ENCODE assay signal across 9 mouse cellular contexts in the genomic region with DNA sequence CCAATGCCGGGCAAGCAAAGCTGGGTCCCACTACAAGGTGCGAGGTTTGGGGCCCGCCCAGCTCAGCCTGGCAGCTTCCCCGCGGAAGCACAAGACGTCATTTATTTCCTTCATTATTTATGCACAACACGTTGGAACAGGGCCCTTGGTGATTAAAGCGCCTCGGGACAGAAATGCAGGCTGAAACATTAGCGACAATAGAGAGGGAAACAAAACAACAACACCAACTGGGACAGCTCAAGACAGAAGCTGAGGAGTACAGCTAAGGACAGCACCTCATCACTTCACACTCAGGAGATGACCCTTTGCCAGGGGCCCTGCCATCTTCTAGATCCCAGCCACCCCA.
DNase-seq lines count a peak whose midpoint lies in the region; ATAC-seq lines count a peak whose summit lies in the region.
"Had no signal": no experiment of that assay in that cellular context is flagged by ENCODE, and none has a peak within 500 bp of the region (broad histone marks: within the 10 kb centered on the region; RNA-seq: fewer than 3 reads in every experiment).

No protein-coding gene starts in this region.

- no peak overlapping the region for H3K9ac ChIP-seq in heart, embryonic 15.5 days
- no peak overlapping the region for H3K9ac ChIP-seq in neural tube, embryonic 13.5 days
- H3K9ac ChIP-seq: liver, embryonic 14.5 days had no signal

- peaks cover 29% of the 10 kb centered on the region for H3K27me3 ChIP-seq in heart, embryonic 15.5 days
- H3K27me3 ChIP-seq in limb, embryonic 10.5 days (ENCODE audit: low read depth, poor library complexity, severe bottlenecking), result peaks cover 36% of the 10 kb centered on the region
- H3K27me3 ChIP-seq in neural tube, embryonic 13.5 days, result no peaks in the 10 kb centered on the region

- peaks cover 13% of the 10 kb centered on the region for H3K4me1 ChIP-seq in heart, embryonic 15.5 days (replicated peaks)
- peaks cover 16% of the 10 kb centered on the region for H3K4me1 ChIP-seq in limb, embryonic 10.5 days
- H3K4me1 ChIP-seq in neural tube, embryonic 13.5 days (replicated peaks), result peaks cover 20% of the 10 kb centered on the region

- H3K36me3 ChIP-seq in heart, embryonic 15.5 days, result no peaks in the 10 kb centered on the region
- no peaks in the 10 kb centered on the region for H3K36me3 ChIP-seq in limb, embryonic 10.5 days
- H3K36me3 ChIP-seq in neural tube, embryonic 13.5 days, result no peaks in the 10 kb centered on the region

- intact Hi-C loops in gastrocnemius, postnatal 36 days (cut with DNase I), result no loop called here

- 8% methylated on average over 10 of the region's 10 CpGs for WGBS in heart, embryonic 15.5 days
- 9% methylated on average over 10 of the region's 10 CpGs for WGBS in limb, embryonic 10.5 days
- WGBS in neural tube, embryonic 13.5 days, result 3% methylated on average over 10 of the region's 10 CpGs

- H3K4me3 ChIP-seq in heart, embryonic 15.5 days, result peak overlapping the region; percentile 26; the same call in 1 of the 2 replicates
- peak overlapping the region; percentile 37 for H3K4me3 ChIP-seq in limb, embryonic 10.5 days
- peak overlapping the region; percentile 17 for H3K4me3 ChIP-seq in neural tube, embryonic 13.5 days

- H3K27ac ChIP-seq in heart, embryonic 15.5 days, result no peak overlapping the region
- H3K27ac ChIP-seq in limb, embryonic 10.5 days, result no peak overlapping the region
- no peak overlapping the region; the same call in 1 of the 2 replicates for H3K27ac ChIP-seq in neural tube, embryonic 13.5 days (replicated peaks)
- H3K27ac ChIP-seq: liver, embryonic 14.5 days had no signal

- DNase-seq in CD4-positive, CD25-positive, alpha-beta regulatory T cell, adult 2 months (ENCODE audit: low read depth, low spot score), result peak; percentile 1
- DNase-seq in R1 (ENCODE audit: low read depth, low spot score), result peak; percentile 13
- DNase-seq in limb, embryonic 10.5 days (ENCODE audit: low spot score), result peak; percentile 41
- no peak for DNase-seq in gastrocnemius, postnatal 36 days
- no peak for DNase-seq in layer of hippocampus, adult 9-11 months

- no peak for ATAC-seq in CD4-positive, CD25-positive, alpha-beta regulatory T cell, adult 4 months
- ATAC-seq in heart, embryonic 15.5 days (replicated peaks; ENCODE audit: insufficient number of reproducible peaks, insufficient read depth, low FRiP score, low read depth), result 0 out of 2 replicates have a peak, but pooled peaks have one; percentile 10
- ATAC-seq in neural tube, embryonic 13.5 days (ENCODE audit: low read depth), result peak; percentile 64

- peak overlapping the region; percentile 49 for H3K4me2 ChIP-seq in heart, embryonic 15.5 days
- peak overlapping the region; percentile 47 for H3K4me2 ChIP-seq in neural tube, embryonic 13.5 days

- no peaks in the 10 kb centered on the region for H3K9me3 ChIP-seq in heart, embryonic 15.5 days (replicated peaks)
- no peaks in the 10 kb centered on the region for H3K9me3 ChIP-seq in limb, embryonic 10.5 days (replicated peaks)
- H3K9me3 ChIP-seq in neural tube, embryonic 13.5 days, result no peaks in the 10 kb centered on the region

Comparison
In these comparisons a context has a peak if more than half of its experiments do, and no peak if none do; other contexts are left out.
1. DNase-seq: peak in CD4-positive, CD25-positive, alpha-beta regulatory T cell, adult 2 months (single experiment), R1 (single experiment) and limb, embryonic 10.5 days (single experiment); none in gastrocnemius, postnatal 36 days (0 of 2) and layer of hippocampus, adult 9-11 months (single experiment).
2. Peak in every context shown above with its lines, with median percentiles within 50 percentile points of each other: H3K4me3 ChIP-seq.